Mouse (Mus musculus) adrenal gland (tissue): Measurements from ENCODE around the gene Suds3.

Source experiments
- intact Hi-C: fragments of 180-260 bp; cut with DNase I; formaldehyde crosslinking; loops from one replicate; pipeline ENCODE4 v1.15.1; 2025
- long read RNA-seq, 2 experiments: library from polyadenylated mRNA; unstranded; transcript quantifications; one replicate each; pipeline ENCODE4 v2.0.0; 2020; ENCODE audit warnings: borderline replicate concordance in 1 of 2; ENCODE audit not compliant: insufficient replicate concordance in 1 of 2

Gene Suds3
- long read RNA-seq, experiment 1, partial matches to known transcripts, result 5 of 80 reads
- long read RNA-seq, experiment 1, other reads (novel, unspliced or antisense), result 74 of 80 reads
- long read RNA-seq, experiment 2, partial matches to known transcripts, result 64 of 112 reads
- long read RNA-seq, experiment 2, other reads (novel, unspliced or antisense), result 48 of 112 reads

- intact Hi-C loops, result loop anchor here (1.0 to 5.0 kb wide), 4 partner anchors 27 to 291 kb away; partner anchors contain the start of gene Pebp1
These were observed at the start of gene Suds3 for GRCm38 (mm10) chr5:117115836-117116366. TSS of gene Suds3 (minus strand) at chr5:117116113.

GRCm38 (mm10) chr5:117164923-117165322, 49.0 kb upstream of the Suds3 start:
- intact Hi-C loops, result no loop called here

- intact Hi-C loops, result no loop called here
These were observed 48.6 kb upstream of the Suds3 start for GRCm38 (mm10) chr5:117164516-117164915.

GRCm38 (mm10) chr5:117163790-117164189, 47.9 kb upstream of the Suds3 start:
- intact Hi-C loops, result no loop called here

- intact Hi-C loops, result no loop called here
These were observed 44.6 kb upstream of the Suds3 start for GRCm38 (mm10) chr5:117160499-117160898.

GRCm38 (mm10) chr5:117159805-117160291, 43.9 kb upstream of the Suds3 start:
- intact Hi-C loops, result loop anchor here (5.0 kb wide), 1 partner anchor 43 kb away; the partner anchor contains the start of gene Suds3

GRCm38 (mm10) chr5:117159326-117159725, 43.4 kb upstream of the Suds3 start:
- intact Hi-C loops, result loop anchor here (5.0 kb wide), 1 partner anchor 42 kb away; the partner anchor contains the start of gene Suds3

GRCm38 (mm10) chr5:117158335-117159018, 42.6 kb upstream of the Suds3 start:
- intact Hi-C loops, result loop anchor here (5.0 kb wide), 1 partner anchor 41 kb away; the partner anchor contains the start of gene Suds3

GRCm38 (mm10) chr5:117153527-117154091, 37.7 kb upstream of the Suds3 start:
- intact Hi-C loops, result no loop called here

GRCm38 (mm10) chr5:117152944-117153343, 37.0 kb upstream of the Suds3 start:
- intact Hi-C loops, result no loop called here

GRCm38 (mm10) chr5:117150068-117150467, 34.2 kb upstream of the Suds3 start:
- intact Hi-C loops, result no loop called here

- intact Hi-C loops, result no loop called here
These were observed 33.4 kb upstream of the Suds3 start for GRCm38 (mm10) chr5:117149054-117149942.

- intact Hi-C loops, result no loop called here
These were observed 31.5 kb upstream of the Suds3 start for GRCm38 (mm10) chr5:117147187-117148095.

- intact Hi-C loops, result no loop called here
These were observed 30.3 kb upstream of the Suds3 start for GRCm38 (mm10) chr5:117146165-117146564.

GRCm38 (mm10) chr5:117143721-117144135, 27.8 kb upstream of the Suds3 start:
- intact Hi-C loops, result loop anchor here (1.0 kb wide), 1 partner anchor 28 kb away; no protein-coding TSS in a partner anchor

GRCm38 (mm10) chr5:117140374-117140773, 24.5 kb upstream of the Suds3 start:
- intact Hi-C loops, result no loop called here

- intact Hi-C loops, result no loop called here
These were observed 23.9 kb upstream of the Suds3 start for GRCm38 (mm10) chr5:117139822-117140221.

- intact Hi-C loops, result no loop called here
These were observed 22.5 kb upstream of the Suds3 start for GRCm38 (mm10) chr5:117138295-117138988.

- intact Hi-C loops, result no loop called here
These were observed 21.7 kb upstream of the Suds3 start for GRCm38 (mm10) chr5:117137594-117137993.
